Mouse (Mus musculus): Measurements from ENCODE around the gene Gm49396.

Gm49396 gene

GRCm38 (mm10) chr7:30614454-30614853, 51.3 kb downstream of the Gm49396 start:
- DNase-seq, result no peak

- DNase-seq, result no peak
These were observed 52.1 kb downstream of the Gm49396 start for GRCm38 (mm10) chr7:30615049-30615760.
